Mouse (Mus musculus) neural tube, embryonic 10.5 days (tissue): ENCODE results near the gene Ano4.

ENCODE experiments used
- DNase-seq: peaks from one replicate; pipeline ENCODE4 v3.0.0-alpha.2; 2017; ENCODE audit warnings: low spot score; ENCODE audit errors: extremely low spot score

The Ano4 gene

GRCm38 (mm10) chr10:88960791-88961190, 383.8 kb downstream of the Ano4 start:
- no peak for DNase-seq

GRCm38 (mm10) chr10:88950297-88950653, 394.3 kb downstream of the Ano4 start:
- DNase-seq, result no peak

GRCm38 (mm10) chr10:88949649-88950296, 394.8 kb downstream of the Ano4 start:
- DNase-seq, result no peak
